Mouse (Mus musculus) lung, postnatal 0 days (tissue): Measurements from ENCODE around the gene Chchd4. TPM values are rescaled to one million over a fixed set of nuclear protein-coding genes. Genes with fewer than 3 reads are reported as not detected.
"Not testable (repeated sequence)": the region's sequence is repeated elsewhere in the genome, so short reads cannot be mapped to it uniquely, and the experiment has no call there.

Source experiments
- ATAC-seq: fragments of 200-750 bp; cut with Nextera tagmentation; 2 replicates; pipeline ENCODE4 v1.8.0; 2017; ENCODE audit warnings: moderate library complexity
- DNase-seq: peaks from one replicate; pipeline ENCODE4 v3.0.0-alpha.2; 2016; ENCODE audit warnings: low spot score
- H3K27ac ChIP-seq: fragments of 300-500 bp; sonication (generic); 2 replicates; pipeline ENCODE4 v1.5.1; 2014; ENCODE audit warnings: antibody characterized with exemption, mild to moderate bottlenecking, low read length, mixed read lengths
- H3K27me3 ChIP-seq: fragments of 300-500 bp; sonication (generic); replicated peaks from 2 replicates; pipeline ENCODE4 v1.6.1; 2014; ENCODE audit warnings: low read length, mixed read lengths; ENCODE audit not compliant: insufficient read depth
- H3K36me3 ChIP-seq: fragments of 300-500 bp; sonication (generic); 2 replicates; pipeline ENCODE4 v1.6.1; 2014; ENCODE audit warnings: low read length, mixed read lengths; ENCODE audit not compliant: insufficient read depth
- H3K4me1 ChIP-seq: fragments of 300-500 bp; sonication (generic); 2 replicates; pipeline ENCODE4 v1.6.1; 2014; ENCODE audit warnings: antibody characterized with exemption, low read depth, low read length, mixed read lengths; ENCODE audit not compliant: insufficient read depth
- H3K4me2 ChIP-seq: fragments of 300-500 bp; sonication (generic); replicated peaks from 2 replicates; pipeline ENCODE4 v1.6.1; 2014; ENCODE audit warnings: low read depth, mild to moderate bottlenecking, low read length, moderate library complexity, mixed read lengths
- H3K4me3 ChIP-seq: fragments of 300-500 bp; sonication (generic); 2 replicates; pipeline ENCODE4 v1.5.1; 2014; ENCODE audit warnings: low read depth, low read length
- H3K9ac ChIP-seq: fragments of 300-500 bp; sonication (generic); replicated peaks from 2 replicates; pipeline ENCODE4 v1.6.1; 2014; ENCODE audit warnings: low read depth, mild to moderate bottlenecking
- H3K9me3 ChIP-seq: fragments of 300-500 bp; sonication (generic); 2 replicates; pipeline ENCODE4 v1.6.1; 2016; ENCODE audit warnings: low read length, mixed read lengths
- CTCF ChIP-seq: IDR thresholded peaks from 2 replicates; pipeline ENCODE4 v1.5.1; 2016; ENCODE audit warnings: antibody characterized with exemption, mild to moderate bottlenecking
- EP300 ChIP-seq: IDR thresholded peaks from 2 replicates; pipeline ENCODE4 v1.6.1; 2016; ENCODE audit warnings: antibody characterized with exemption, mild to moderate bottlenecking, control low read depth
- WGBS: fragments of 180-500 bp; shearing (Covaris S2); extraction: QIAGEN DNeasy Blood & Tissue Kit; methylation state at CpG from one replicate; pipeline ENCODE4 v1.1.7; 2014; 5-methylcytosine and 5-hydroxymethylcytosine counted together
- polyA plus RNA-seq: library from polyadenylated mRNA; unstranded; fragments of >200 nt; fragmentation: Nextera tagmentation; extraction: Ambion mirVana; gene quantifications from 2 replicates; pipeline ENCODE4 v1.2.1, GENCODE M21; 2015

Chchd4 gene
- polyA plus RNA-seq, 1 experiment from 2014 or later, result 16.5 TPM

GRCm38 (mm10) chr6:91476541-91476940 is 3.2 kb upstream of the Chchd4 start:
- TF ChIP-seq EP300 (no peak), CTCF (no peak)
- ATAC-seq, result no peak
- whole genome bisulfite sequencing, result 95% methylated on average over 2 of the region's 2 CpGs
- no peak overlapping the region for H3K27ac ChIP-seq
- no peak overlapping the region for H3K4me2 ChIP-seq
- no peak overlapping the region for H3K4me3 ChIP-seq
- DNase-seq, result no peak
- peaks cover 34% of the 10 kb centered on the region for H3K36me3 ChIP-seq
- H3K4me1 ChIP-seq, result peaks cover 7% of the 10 kb centered on the region
- H3K9ac ChIP-seq, result no peak overlapping the region
- no peaks in the 10 kb centered on the region for H3K27me3 ChIP-seq
- H3K9me3 ChIP-seq, result no peaks in the 10 kb centered on the region

GRCm38 (mm10) chr6:91474441-91475190 is 1.3 kb upstream of the Chchd4 start:
- Histone ChIP-seq H3K4me2 (peak overlapping the region; percentile 87), H3K4me1 (peaks cover 7% of the 10 kb centered on the region), H3K36me3 (peaks cover 19% of the 10 kb centered on the region), H3K9me3 (no peaks in the 10 kb centered on the region), H3K4me3 (peak overlapping the region; percentile 78), H3K9ac (peak overlapping the region; percentile 77; the same call in 1 of the 2 replicates), H3K27ac (peak overlapping the region; percentile 87; the same call in 1 of the 2 replicates), H3K27me3 (no peaks in the 10 kb centered on the region)
- TF ChIP-seq CTCF (no peak), EP300 (no peak)
- WGBS, result 41% methylated on average over 9 of the region's 9 CpGs
- DNase-seq (peak; percentile 89), ATAC-seq (peak; percentile 41)

GRCm38 (mm10) chr6:91473805-91474440 is 577 bp upstream of the Chchd4 start:
- peak overlapping the region; percentile 87 for H3K27ac ChIP-seq
- peak overlapping the region; percentile 87 for H3K4me2 ChIP-seq
- H3K4me1 ChIP-seq, result peaks cover 7% of the 10 kb centered on the region
- ATAC-seq (peak; percentile 27), DNase-seq (no peak)
- no peaks in the 10 kb centered on the region for H3K9me3 ChIP-seq
- TF ChIP-seq CTCF (no peak; the same call in 1 of the 2 replicates), EP300 (no peak)
- H3K27me3 ChIP-seq, result no peaks in the 10 kb centered on the region
- H3K36me3 ChIP-seq, result peaks cover 13% of the 10 kb centered on the region
- 0% methylated on average over 27 of the region's 27 CpGs for WGBS
- peak overlapping the region; percentile 77 for H3K9ac ChIP-seq
- peak overlapping the region; percentile 78 for H3K4me3 ChIP-seq

- H3K4me2 ChIP-seq, result peak overlapping the region; percentile 87
- 26% methylated on average over 6 of the region's 6 CpGs for WGBS
- TF ChIP-seq CTCF (no peak), EP300 (peak; percentile 36)
- peak overlapping the region; percentile 78 for H3K27ac ChIP-seq
- H3K4me3 ChIP-seq, result peak overlapping the region; percentile 78; the same call in 1 of the 2 replicates
- no peaks in the 10 kb centered on the region for H3K27me3 ChIP-seq
- ATAC-seq, result peak; percentile 4; the same call in 1 of the 2 replicates
- H3K36me3 ChIP-seq, result no peaks in the 10 kb centered on the region
- peaks cover 7% of the 10 kb centered on the region for H3K4me1 ChIP-seq
- H3K9ac ChIP-seq, result peak overlapping the region; percentile 54
- H3K9me3 ChIP-seq, result no peaks in the 10 kb centered on the region
- peak; percentile 80 for DNase-seq
These were observed 1.0 kb downstream of the Chchd4 start for GRCm38 (mm10) chr6:91472319-91472718.

GRCm38 (mm10) chr6:91471427-91471826 is 1.9 kb downstream of the Chchd4 start:
- H3K27me3 ChIP-seq, H3K4me2 ChIP-seq, H3K4me3 ChIP-seq, H3K9ac ChIP-seq, DNase-seq, ATAC-seq, H3K36me3 ChIP-seq, H3K4me1 ChIP-seq, H3K27ac ChIP-seq, H3K9me3 ChIP-seq: not testable (repeated sequence)
- 93% methylated on average over 3 of the region's 3 CpGs for WGBS

DNA sequence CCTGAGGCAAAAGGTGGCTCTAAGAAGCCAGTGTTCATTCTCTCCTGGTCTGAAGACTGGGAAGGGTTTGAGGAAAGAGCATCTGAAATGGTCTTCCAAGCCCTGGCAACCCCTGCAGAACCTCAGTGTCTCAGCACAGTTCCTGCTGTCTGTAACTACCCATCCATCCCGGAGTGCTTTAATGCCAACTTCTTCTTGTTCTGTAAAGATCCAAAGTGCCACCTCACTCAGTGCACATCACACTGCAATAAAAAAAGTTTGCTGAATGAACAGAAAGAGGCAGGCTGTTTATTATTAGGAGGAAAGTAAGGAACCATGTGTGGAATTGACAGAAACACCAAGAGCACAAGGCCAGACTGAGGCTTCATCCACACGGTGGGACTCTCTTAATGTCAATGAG is 2.6 kb downstream of the Chchd4 start:
- no peak for DNase-seq
- no peak overlapping the region for H3K9ac ChIP-seq
- H3K4me1 ChIP-seq, result peaks cover 7% of the 10 kb centered on the region
- no peaks in the 10 kb centered on the region for H3K9me3 ChIP-seq
- H3K4me2 ChIP-seq, result no peak overlapping the region
- no peak overlapping the region for H3K27ac ChIP-seq
- peaks cover 5% of the 10 kb centered on the region; the same call in 1 of the 2 replicates for H3K36me3 ChIP-seq
- WGBS, result 78% methylated on average over 2 of the region's 2 CpGs
- no peak for TF ChIP-seq CTCF
- no peak for TF ChIP-seq EP300
- no peak for ATAC-seq
- no peaks in the 10 kb centered on the region for H3K27me3 ChIP-seq
- no peak overlapping the region for H3K4me3 ChIP-seq
